Mouse (Mus musculus) heart, postnatal 0 days (tissue): ENCODE measurements around the gene Igf2r. TPM values are rescaled to one million over a fixed set of nuclear protein-coding genes. Genes with fewer than 3 reads are reported as not detected.

Source experiments
- ATAC-seq: fragments of 200-750 bp; cut with Nextera tagmentation; 2 replicates; pipeline ENCODE4 v1.8.0; 2017; ENCODE audit warnings: low read depth, moderate number of reproducible peaks, moderate library complexity; ENCODE audit not compliant: insufficient read depth
- DNase-seq: peaks from one replicate; pipeline ENCODE4 v3.0.0-alpha.2; 2016; ENCODE audit warnings: low spot score
- H3K27ac ChIP-seq: fragments of 300-500 bp; sonication (generic); 2 replicates; pipeline ENCODE4 v1.5.1; 2014; ENCODE audit warnings: low read depth, mild to moderate bottlenecking
- H3K27me3 ChIP-seq: fragments of 300-500 bp; sonication (generic); 2 replicates; pipeline ENCODE4 v1.6.1; 2014; ENCODE audit warnings: low read length, mixed read lengths; ENCODE audit not compliant: control insufficient read depth, insufficient read depth
- H3K36me3 ChIP-seq: fragments of 300-500 bp; sonication (generic); replicated peaks from 2 replicates; pipeline ENCODE4 v1.6.1; 2014; ENCODE audit warnings: low read length, mixed read lengths; ENCODE audit not compliant: control insufficient read depth, insufficient read depth
- H3K4me1 ChIP-seq: fragments of 300-500 bp; sonication (generic); 2 replicates; pipeline ENCODE4 v1.6.1; 2014; ENCODE audit warnings: antibody characterized with exemption; ENCODE audit not compliant: control insufficient read depth, insufficient read depth
- H3K4me2 ChIP-seq: fragments of 300-500 bp; sonication (generic); 2 replicates; pipeline ENCODE4 v1.6.1; 2014; ENCODE audit warnings: low read depth, mild to moderate bottlenecking, low read length, moderate library complexity
- H3K4me3 ChIP-seq: fragments of 300-500 bp; sonication (generic); 2 replicates; pipeline ENCODE4 v1.5.1; 2014; ENCODE audit warnings: low read depth, low read length
- H3K9ac ChIP-seq: fragments of 300-500 bp; sonication (generic); replicated peaks from 2 replicates; pipeline ENCODE4 v1.6.1; 2014; ENCODE audit warnings: low read depth, low read length, mixed read lengths
- H3K9me3 ChIP-seq: fragments of 300-500 bp; sonication (generic); replicated peaks from 2 replicates; pipeline ENCODE4 v1.6.1; 2016; ENCODE audit warnings: low read length; ENCODE audit not compliant: control insufficient read depth
- CTCF ChIP-seq: IDR thresholded peaks from 2 replicates; pipeline ENCODE4 v1.5.1; 2016; ENCODE audit warnings: antibody characterized with exemption, control low read depth, low read depth
- EP300 ChIP-seq: IDR thresholded peaks from 2 replicates; pipeline ENCODE4 v1.6.1; 2016; ENCODE audit warnings: antibody characterized with exemption, low read depth
- WGBS: fragments of 180-500 bp; shearing (Covaris S2); extraction: QIAGEN DNeasy Blood & Tissue Kit; methylation state at CpG from one replicate; pipeline ENCODE4 v1.1.7; 2014; 5-methylcytosine and 5-hydroxymethylcytosine counted together
- polyA plus RNA-seq: library from polyadenylated mRNA; unstranded; fragments of >200 nt; fragmentation: Nextera tagmentation; extraction: Ambion mirVana; gene quantifications from 2 replicates; pipeline ENCODE4 v1.2.1, GENCODE M21; 2015
- total RNA-seq: library from RNA; depleted of rRNA; stranded (reverse); fragments of >200 nt; gene quantifications from 2 replicates; pipeline ENCODE4 v1.2.3, GENCODE M21; 2014; ENCODE audit warnings: low replicate concordance; rRNA removed

Igf2r gene
- 424 and 484 TPM in 2 replicates for total RNA-seq
- polyA plus RNA-seq: 52.2 and 59.9 TPM in 2 replicates

- Histone ChIP-seq H3K9me3 (no peaks in the 10 kb centered on the region), H3K36me3 (peaks cover 36% of the 10 kb centered on the region; the same call in 1 of the 2 replicates), H3K4me3 (peak within 1 kb of the TSS; percentile 72), H3K9ac (peak within 1 kb of the TSS; percentile 91), H3K27ac (peak within 1 kb of the TSS; percentile 92), H3K4me1 (peaks cover 27% of the 10 kb centered on the region), H3K4me2 (peak within 1 kb of the TSS; percentile 65), H3K27me3 (no peaks in the 10 kb centered on the region)
- no peak for TF ChIP-seq CTCF
- TF ChIP-seq EP300: no peak
- WGBS: 32% methylated on average over 65 of the region's 67 CpGs
- DNase-seq: peak; percentile 88
- ATAC-seq: peak; percentile 82
Measured at GRCm38 (mm10) chr17:12769380-12769921, at the start of gene Igf2r. Gene Igf2r, minus strand, starts transcription at chr17:12769664.

- ATAC-seq (no peak), DNase-seq (no peak)
- TF ChIP-seq EP300 (no peak), CTCF (no peak)
- WGBS: 81% methylated on average over 4 of the region's 4 CpGs
- H3K27me3 ChIP-seq: no peaks in the 10 kb centered on the region
- H3K27ac ChIP-seq: no peak overlapping the region
- peaks cover 51% of the 10 kb centered on the region for H3K36me3 ChIP-seq
- H3K9me3 ChIP-seq: 0 out of 2 replicates have a peak, but pooled peaks cover 8% of the 10 kb centered on the region
- H3K4me3 ChIP-seq: no peak overlapping the region
- H3K4me1 ChIP-seq: no peaks in the 10 kb centered on the region
- no peak overlapping the region for H3K9ac ChIP-seq
- H3K4me2 ChIP-seq: no peak overlapping the region
Measured at GRCm38 (mm10) chr17:12815885-12816284, 46.4 kb upstream of the Igf2r start.

DNA sequence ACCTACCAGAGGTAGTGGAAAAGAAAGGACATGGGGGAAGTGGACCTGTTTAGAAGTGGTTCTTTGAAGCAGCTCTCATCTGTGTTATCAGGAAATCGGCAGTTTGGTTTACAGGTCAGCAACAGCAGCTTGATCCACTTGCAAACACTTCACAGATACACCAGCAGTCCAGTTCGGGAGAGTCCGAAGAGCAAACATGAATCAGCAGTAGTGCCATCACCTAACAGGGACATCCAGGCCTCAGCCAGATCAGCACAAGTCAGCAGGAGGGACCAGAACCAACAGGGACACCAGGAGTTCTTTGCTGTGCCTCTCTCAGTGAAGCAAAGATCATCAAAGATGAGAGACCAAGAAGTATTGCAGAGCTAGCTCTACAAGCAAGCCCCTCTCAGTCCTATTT, 45.0 kb upstream of the Igf2r start:
- Histone ChIP-seq H3K27ac (no peak overlapping the region), H3K9ac (no peak overlapping the region), H3K36me3 (peaks cover 47% of the 10 kb centered on the region), H3K4me1 (peaks cover 7% of the 10 kb centered on the region), H3K4me3 (no peak overlapping the region), H3K4me2 (no peak overlapping the region), H3K9me3 (0 out of 2 replicates have a peak, but pooled peaks cover 8% of the 10 kb centered on the region), H3K27me3 (no peaks in the 10 kb centered on the region)
- ATAC-seq (no peak), DNase-seq (no peak)
- TF ChIP-seq EP300 (no peak), CTCF (no peak)
- WGBS: 64% methylated on average over 3 of the region's 3 CpGs

- ATAC-seq (no peak), DNase-seq (no peak)
- H3K9me3 ChIP-seq: 0 out of 2 replicates have a peak, but pooled peaks cover 8% of the 10 kb centered on the region
- H3K4me1 ChIP-seq: peaks cover 14% of the 10 kb centered on the region
- WGBS: 64% methylated on average over 1 of the region's 1 CpGs
- H3K9ac ChIP-seq: no peak overlapping the region
- no peak overlapping the region for H3K4me3 ChIP-seq
- H3K27me3 ChIP-seq: no peaks in the 10 kb centered on the region
- TF ChIP-seq EP300: no peak
- no peak overlapping the region for H3K27ac ChIP-seq
- H3K36me3 ChIP-seq: peaks cover 24% of the 10 kb centered on the region
- no peak overlapping the region for H3K4me2 ChIP-seq
Measured at GRCm38 (mm10) chr17:12810973-12811303, 41.5 kb upstream of the Igf2r start.

GRCm38 (mm10) chr17:12810103-12810972, 40.9 kb upstream of the Igf2r start:
- H3K9ac ChIP-seq: no peak overlapping the region
- peaks cover 14% of the 10 kb centered on the region for H3K4me1 ChIP-seq
- peak overlapping the region; percentile 81 for H3K27ac ChIP-seq
- no peak overlapping the region for H3K4me3 ChIP-seq
- 11% methylated on average over 14 of the region's 14 CpGs for WGBS
- ATAC-seq (peak; percentile 89), DNase-seq (peak; percentile 91)
- peak; percentile 95 for TF ChIP-seq CTCF
- no peak for TF ChIP-seq EP300
- no peaks in the 10 kb centered on the region for H3K27me3 ChIP-seq
- peaks cover 20% of the 10 kb centered on the region for H3K36me3 ChIP-seq
- H3K4me2 ChIP-seq: no peak overlapping the region
- 0 out of 2 replicates have a peak, but pooled peaks cover 8% of the 10 kb centered on the region for H3K9me3 ChIP-seq
